Mouse (Mus musculus): Measurements from ENCODE around the gene Comp. TPM values are rescaled to one million over a fixed set of nuclear protein-coding genes. Genes with fewer than 3 reads are reported as not detected.
A peak's percentile ranks its signal among the peaks of the same experiment; 100 is the strongest.

The Comp gene
- polyA plus RNA-seq, 1 experiment from 2014 or later, result 0.18 TPM

GRCm38 (mm10) chr8:70354004-70354403 is 19.4 kb upstream of the Comp start:
- Histone ChIP-seq H3K9ac (peak overlapping the region; percentile 74), H3K9me3 (replicated peaks) (no peaks in the 10 kb centered on the region), H3K4me1 (peaks cover 41% of the 10 kb centered on the region), H3K4me3 (peak overlapping the region; percentile 100), H3K27me3 (0 out of 2 replicates have a peak, but pooled peaks cover 5% of the 10 kb centered on the region), H3K4me2 (peak overlapping the region; percentile 96), H3K27ac (peak overlapping the region; percentile 82), H3K36me3 (ENCODE audit: poor library complexity, severe bottlenecking) (peaks cover 16% of the 10 kb centered on the region)
- no peak for ATAC-seq
- WGBS, result 68% methylated on average over 4 of the region's 4 CpGs

GRCm38 (mm10) chr8:70356111-70356510 is 17.2 kb upstream of the Comp start:
- WGBS, result 93% methylated on average over 1 of the region's 1 CpGs
- Histone ChIP-seq H3K27me3 (0 out of 2 replicates have a peak, but pooled peaks cover 5% of the 10 kb centered on the region), H3K4me3 (no peak overlapping the region), H3K9ac (no peak overlapping the region), H3K27ac (no peak overlapping the region), H3K4me2 (no peak overlapping the region), H3K9me3 (replicated peaks) (no peaks in the 10 kb centered on the region), H3K36me3 (ENCODE audit: poor library complexity, severe bottlenecking) (no peaks in the 10 kb centered on the region), H3K4me1 (peaks cover 25% of the 10 kb centered on the region)
- ATAC-seq, result no peak

- H3K9ac ChIP-seq, result 0 out of 2 replicates have a peak overlapping the region, but pooled peaks have one; percentile 26
- no peak overlapping the region for H3K27ac ChIP-seq
- WGBS, result 33% methylated on average over 3 of the region's 3 CpGs
- H3K27me3 ChIP-seq, result 0 out of 2 replicates have a peak, but pooled peaks cover 8% of the 10 kb centered on the region
- H3K4me2 ChIP-seq, result no peak overlapping the region
- H3K9me3 ChIP-seq (replicated peaks), result no peaks in the 10 kb centered on the region
- 0 out of 2 replicates have a peak, but pooled peaks cover 5% of the 10 kb centered on the region for H3K4me1 ChIP-seq
- no peaks in the 10 kb centered on the region for H3K36me3 ChIP-seq (ENCODE audit: poor library complexity, severe bottlenecking)
- H3K4me3 ChIP-seq, result no peak overlapping the region
- ATAC-seq, result no peak
Observed at GRCm38 (mm10) chr8:70359411-70359810, 13.9 kb upstream of the Comp start.

- no peak overlapping the region for H3K4me3 ChIP-seq
- 0 out of 2 replicates have a peak, but pooled peaks cover 5% of the 10 kb centered on the region for H3K4me1 ChIP-seq
- no peaks in the 10 kb centered on the region for H3K9me3 ChIP-seq (replicated peaks)
- no peaks in the 10 kb centered on the region for H3K36me3 ChIP-seq (ENCODE audit: poor library complexity, severe bottlenecking)
- no peak overlapping the region for H3K4me2 ChIP-seq
- 46% methylated on average over 4 of the region's 4 CpGs for WGBS
- no peak overlapping the region for H3K9ac ChIP-seq
- 0 out of 2 replicates have a peak, but pooled peaks cover 8% of the 10 kb centered on the region for H3K27me3 ChIP-seq
- H3K27ac ChIP-seq, result no peak overlapping the region
- no peak for ATAC-seq
Observed at GRCm38 (mm10) chr8:70360769-70361168, 12.6 kb upstream of the Comp start.

GRCm38 (mm10) chr8:70361484-70362032 is 11.8 kb upstream of the Comp start:
- WGBS, result 77% methylated on average over 10 of the region's 10 CpGs
- ATAC-seq, result no peak

GRCm38 (mm10) chr8:70364066-70364465 is 9.3 kb upstream of the Comp start:
- Histone ChIP-seq H3K9me3 (replicated peaks) (no peaks in the 10 kb centered on the region), H3K9ac (no peak overlapping the region), H3K4me1 (0 out of 2 replicates have a peak, but pooled peaks cover 5% of the 10 kb centered on the region), H3K4me3 (no peak overlapping the region), H3K4me2 (no peak overlapping the region), H3K36me3 (ENCODE audit: poor library complexity, severe bottlenecking) (no peaks in the 10 kb centered on the region), H3K27ac (no peak overlapping the region), H3K27me3 (0 out of 2 replicates have a peak, but pooled peaks cover 21% of the 10 kb centered on the region)
- 38% methylated on average over 5 of the region's 5 CpGs for WGBS
- no peak for ATAC-seq

More at GRCm38 (mm10) chr8:70361484-70362032, 11.8 kb upstream of the Comp start:
- Histone ChIP-seq H3K27ac (no peak overlapping the region), H3K27me3 (0 out of 2 replicates have a peak, but pooled peaks cover 12% of the 10 kb centered on the region), H3K36me3 (ENCODE audit: poor library complexity, severe bottlenecking) (no peaks in the 10 kb centered on the region), H3K9me3 (replicated peaks) (no peaks in the 10 kb centered on the region), H3K4me2 (no peak overlapping the region), H3K9ac (no peak overlapping the region), H3K4me3 (no peak overlapping the region), H3K4me1 (0 out of 2 replicates have a peak, but pooled peaks cover 5% of the 10 kb centered on the region)

- Histone ChIP-seq H3K4me1 (no peaks in the 10 kb centered on the region), H3K4me2 (no peak overlapping the region), H3K27me3 (peaks cover 38% of the 10 kb centered on the region), H3K9ac (0 out of 2 replicates have a peak overlapping the region, but pooled peaks have one; percentile 27), H3K9me3 (replicated peaks) (no peaks in the 10 kb centered on the region), H3K27ac (no peak overlapping the region), H3K36me3 (ENCODE audit: poor library complexity, severe bottlenecking) (no peaks in the 10 kb centered on the region), H3K4me3 (no peak overlapping the region)
- ATAC-seq, result no peak
- 59% methylated on average over 5 of the region's 5 CpGs for WGBS
Observed at GRCm38 (mm10) chr8:70366588-70366987, 6.8 kb upstream of the Comp start.

- H3K9ac ChIP-seq, result no peak overlapping the region
- H3K4me2 ChIP-seq, result no peak overlapping the region
- no peak overlapping the region for H3K27ac ChIP-seq
- no peak overlapping the region for H3K4me3 ChIP-seq
- no peaks in the 10 kb centered on the region for H3K9me3 ChIP-seq (replicated peaks)
- ATAC-seq, result no peak
- no peaks in the 10 kb centered on the region for H3K36me3 ChIP-seq (ENCODE audit: poor library complexity, severe bottlenecking)
- peaks cover 19% of the 10 kb centered on the region for H3K4me1 ChIP-seq
- whole genome bisulfite sequencing, result 81% methylated on average over 7 of the region's 7 CpGs
- peaks cover 74% of the 10 kb centered on the region for H3K27me3 ChIP-seq
Observed at GRCm38 (mm10) chr8:70370476-70370875, 2.9 kb upstream of the Comp start.

GRCm38 (mm10) chr8:70371951-70372350 is 1.4 kb upstream of the Comp start:
- ATAC-seq, result no peak
- Histone ChIP-seq H3K4me2 (no peak overlapping the region), H3K9me3 (replicated peaks) (no peaks in the 10 kb centered on the region), H3K4me3 (no peak overlapping the region), H3K4me1 (peaks cover 25% of the 10 kb centered on the region), H3K27me3 (peaks cover 81% of the 10 kb centered on the region), H3K9ac (no peak overlapping the region), H3K27ac (no peak overlapping the region), H3K36me3 (ENCODE audit: poor library complexity, severe bottlenecking) (no peaks in the 10 kb centered on the region)
- 31% methylated on average over 6 of the region's 6 CpGs for WGBS

- Histone ChIP-seq H3K27me3 (peaks cover 94% of the 10 kb centered on the region), H3K4me2 (peak overlapping the region; percentile 56), H3K4me3 (peak overlapping the region; percentile 35), H3K27ac (no peak overlapping the region), H3K4me1 (peaks cover 25% of the 10 kb centered on the region), H3K36me3 (ENCODE audit: poor library complexity, severe bottlenecking) (no peaks in the 10 kb centered on the region), H3K9me3 (replicated peaks) (no peaks in the 10 kb centered on the region), H3K9ac (no peak overlapping the region)
- ATAC-seq, result peak; percentile 69
- WGBS, result under 1% methylated on average over 44 of the region's 53 CpGs
Observed at GRCm38 (mm10) chr8:70374318-70374927, 1.1 kb downstream of the Comp start.

- Histone ChIP-seq H3K4me3 (peak overlapping the region; percentile 35), H3K9me3 (replicated peaks) (no peaks in the 10 kb centered on the region), H3K27me3 (peaks cover 98% of the 10 kb centered on the region), H3K4me2 (no peak overlapping the region), H3K36me3 (ENCODE audit: poor library complexity, severe bottlenecking) (no peaks in the 10 kb centered on the region), H3K9ac (no peak overlapping the region), H3K4me1 (peaks cover 25% of the 10 kb centered on the region), H3K27ac (no peak overlapping the region)
- WGBS, result 5% methylated on average over 35 of the region's 35 CpGs
- ATAC-seq, result peak; percentile 39; the same call in 1 of the 2 replicates
Observed at GRCm38 (mm10) chr8:70375212-70375859, 2.0 kb downstream of the Comp start.

GRCm38 (mm10) chr8:70376275-70376741 is 3.0 kb downstream of the Comp start:
- peak overlapping the region; percentile 4; the same call in 1 of the 2 replicates for H3K4me3 ChIP-seq
- ATAC-seq, result no peak
- no peak overlapping the region for H3K27ac ChIP-seq
- peak overlapping the region; percentile 10; the same call in 1 of the 2 replicates for H3K4me2 ChIP-seq
- no peaks in the 10 kb centered on the region for H3K36me3 ChIP-seq (ENCODE audit: poor library complexity, severe bottlenecking)
- H3K9me3 ChIP-seq (replicated peaks), result no peaks in the 10 kb centered on the region
- peaks cover 25% of the 10 kb centered on the region for H3K4me1 ChIP-seq
- WGBS, result 6% methylated on average over 37 of the region's 37 CpGs
- H3K27me3 ChIP-seq, result peaks cover 95% of the 10 kb centered on the region
- no peak overlapping the region for H3K9ac ChIP-seq

All from forebrain, embryonic 13.5 days (tissue).